Comparison of ENCODE assay signal across 8 mouse cellular contexts in the genomic region with DNA sequence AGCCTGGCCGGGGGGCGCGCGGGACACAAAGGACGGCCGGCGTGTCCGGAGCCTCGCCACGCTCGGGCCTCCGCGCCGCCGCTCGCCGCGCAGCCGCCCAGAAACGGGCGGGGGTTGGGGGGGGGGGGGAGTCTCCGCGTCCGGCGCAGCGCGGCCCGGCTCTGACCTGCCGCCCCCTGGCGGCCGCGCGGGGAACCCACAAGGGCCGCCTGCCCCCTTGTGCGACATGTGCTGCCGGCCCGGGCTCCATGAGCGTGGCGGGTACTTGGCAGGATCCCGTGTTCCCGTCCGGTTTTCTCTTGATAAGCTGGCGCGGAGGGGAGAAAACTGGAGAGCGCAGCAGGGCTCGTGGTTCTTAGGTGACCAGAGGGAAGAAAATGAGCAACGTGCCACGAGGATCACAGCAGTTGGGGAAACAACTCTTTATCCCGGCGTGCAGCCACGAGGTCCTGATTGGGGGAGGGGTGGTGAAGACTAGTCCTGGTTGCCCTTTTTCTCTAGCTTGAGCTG. TPM values are rescaled to one million over a fixed set of nuclear protein-coding genes. Genes with fewer than 3 reads are reported as not detected.
DNase-seq lines count a peak whose midpoint lies in the region; ATAC-seq lines count a peak whose summit lies in the region.

No protein-coding gene starts in this region.

- peak overlapping the region; percentile 92 for H3K27ac ChIP-seq in hindbrain, embryonic 16.5 days (ENCODE audit: low read depth, low read length)

- H3K4me2 ChIP-seq in hindbrain, embryonic 16.5 days (ENCODE audit: low read length) = peak overlapping the region; percentile 91

- H3K36me3 ChIP-seq in hindbrain, embryonic 16.5 days (ENCODE audit: control insufficient read depth, insufficient read depth, low read length) = peaks cover 10% of the 10 kb centered on the region

- WGBS in hindbrain, embryonic 16.5 days = 1% methylated on average over 35 of the region's 51 CpGs

- no peaks in the 10 kb centered on the region for H3K9me3 ChIP-seq in hindbrain, embryonic 16.5 days (ENCODE audit: control insufficient read depth, low read length)

- DNase-seq in T-cell, adult 2 months (ENCODE audit: low spot score) = peak; percentile 82
- peak; percentile 80 to 87 for DNase-seq in cerebellum, postnatal 4 days (ENCODE audit: low spot score in 2 of 2)
- DNase-seq in gastrocnemius, adult 18-20 months (ENCODE audit: low spot score) = peak; percentile 83
- DNase-seq in left cerebral cortex, adult 18-20 months (ENCODE audit: low spot score in 2 of 2) = peak; percentile 67 to 79
- DNase-seq in lung, postnatal 4 days = peak; percentile 90 to 93
- DNase-seq in retina, postnatal 1 day = peak; percentile 91
- DNase-seq in thymus, postnatal 4 days = peak; percentile 90

- peak overlapping the region; percentile 97 for H3K9ac ChIP-seq in hindbrain, embryonic 16.5 days (ENCODE audit: low read depth, low read length)

- H3K4me1 ChIP-seq in hindbrain, embryonic 16.5 days (ENCODE audit: control insufficient read depth, insufficient read depth, low read depth, low read length) = peaks cover 15% of the 10 kb centered on the region

- H3K4me3 ChIP-seq in hindbrain, embryonic 16.5 days (ENCODE audit: low read length) = peak overlapping the region; percentile 91

- ATAC-seq in hindbrain, embryonic 16.5 days = peak; percentile 89

- 0 out of 2 replicates have a peak, but pooled peaks cover 3% of the 10 kb centered on the region for H3K27me3 ChIP-seq in hindbrain, embryonic 16.5 days (replicated peaks; ENCODE audit: control insufficient read depth, insufficient read depth, low read length)

RNA-seq across cellular contexts. Expression of a gene that starts 49.9 kb away (rescaled TPM):
- not detected for total RNA-seq in gastrocnemius, adult 18-20 months (2021)
- polyA plus RNA-seq in hindbrain, embryonic 16.5 days (2015; fragmentation: Nextera tagmentation; extraction: Ambion mirVana) = 12.5 and 15.4 TPM in 2 replicates
- 10 to 100 TPM; 28.9 to 33.1 TPM for total RNA-seq in left cerebral cortex, adult 18-20 months (2021)

Comparison
In these comparisons a context has a peak if more than half of its experiments do, and no peak if none do; other contexts are left out.
1. Peak in every context shown above with its lines: DNase-seq, ATAC-seq, H3K4me3 ChIP-seq and H3K27ac ChIP-seq.
2. RNA of a gene that starts 49.9 kb away (total RNA-seq): 28.9 to 33.1 TPM in left cerebral cortex, adult 18-20 months; not detected in gastrocnemius, adult 18-20 months; every median in the first group is over 10 times any median in the second.